Mouse (Mus musculus): ENCODE results near the gene Tdrd1. TPM values are rescaled to one million over a fixed set of nuclear protein-coding genes. Genes with fewer than 3 reads are reported as not detected.

Gene Tdrd1
- total and polyA plus RNA-seq, 3 experiments = not detected

- peak; percentile 75 for TF ChIP-seq SIN3A (IDR thresholded peaks at IDR 0.05; ENCODE audit: low read length)
- TF ChIP-seq ZC3H11A (IDR thresholded peaks at IDR 0.05; ENCODE audit: low read depth, low read length) = no peak
- TF ChIP-seq MYB (IDR thresholded peaks at IDR 0.05; ENCODE audit: low read depth, low read length) = no peak
- TF ChIP-seq USF1 (IDR thresholded peaks at IDR 0.05; ENCODE audit: low read depth, low read length) = no peak
- 0 out of 2 replicates have a peak, but pooled peaks have one; percentile 15 for TF ChIP-seq ZMIZ1 (IDR thresholded peaks at IDR 0.05; ENCODE audit: low read depth, low read length)
- TF ChIP-seq KAT2A (conservative IDR thresholded peaks at IDR 0.05; ENCODE audit: low read depth, low read length) = no peak
- TF ChIP-seq GATA1 (IDR thresholded peaks at IDR 0.05; ENCODE audit: low read depth, low read length) = peak; percentile 47
- TF ChIP-seq ETS1 (IDR thresholded peaks at IDR 0.05; ENCODE audit: low read depth, low read length) = peak; percentile 83
- TF ChIP-seq EP300 (IDR thresholded peaks at IDR 0.05; ENCODE audit: low read depth in 1 of 2, low read length in 2 of 2) = peak; percentile 72 to 91; a peak in 3 of 4 replicates
- TF ChIP-seq ELF1 (IDR thresholded peaks at IDR 0.05; ENCODE audit: low read depth, low read length) = peak; percentile 66
- TF ChIP-seq JUND (IDR thresholded peaks at IDR 0.05; ENCODE audit: low read depth, low read length) = no peak
- no peak for TF ChIP-seq ZKSCAN1 (IDR thresholded peaks at IDR 0.05; ENCODE audit: low read depth, low read length)
- peak; percentile 58 for TF ChIP-seq TCF12 (IDR thresholded peaks at IDR 0.05; ENCODE audit: low read depth, low read length)
- peak; percentile 62 for TF ChIP-seq NRF1 (IDR thresholded peaks at IDR 0.05; ENCODE audit: insufficient read depth, low read depth, low read length, poor library complexity, severe bottlenecking)
- no peak for TF ChIP-seq RAD21 (IDR thresholded peaks at IDR 0.05; ENCODE audit: low read depth, low read length)
These were observed 28.6 kb upstream of the Tdrd1 start (continued) for GRCm38 (mm10) chr19:56797376-56797775.

GRCm38 (mm10) chr19:56800226-56800625 lies 25.8 kb upstream of the Tdrd1 start:
- peak overlapping the region; percentile 39 to 45; a peak in 3 of 4 replicates for H3K4me3 ChIP-seq (ENCODE audit: control insufficient read depth in 1 of 2, insufficient read depth in 1 of 2, low read depth in 2 of 2, low read length in 2 of 2)
- no peaks in the 10 kb centered on the region; the same call in 1 of the 2 replicates for H3K79me2 ChIP-seq (ENCODE audit: control insufficient read depth, insufficient read depth, low read length, poor library complexity)
- peak overlapping the region; percentile 96 for H3K27ac ChIP-seq (ENCODE audit: control insufficient read depth, low read depth, low read length)
- no peaks in the 10 kb centered on the region for H3K9me3 ChIP-seq (replicated peaks; ENCODE audit: insufficient read depth, low read length)
- no peaks in the 10 kb centered on the region for H3K27me3 ChIP-seq (ENCODE audit: control insufficient read depth in 1 of 2, insufficient read depth in 2 of 2, low read length in 2 of 2)
- peak overlapping the region; percentile 27 for H3K9ac ChIP-seq (ENCODE audit: control insufficient read depth, low read depth, low read length, poor library complexity, severe bottlenecking)
- peak; percentile 90 for DNase-seq (ENCODE audit: low read depth, low spot score)
- peaks cover 32 to 49% of the 10 kb centered on the region in 2 experiments for H3K4me1 ChIP-seq (ENCODE audit: control insufficient read depth in 1 of 2, insufficient read depth in 2 of 2, low read length in 2 of 2)
- peaks cover 20 to 49% of the 10 kb centered on the region in 2 experiments for H3K36me3 ChIP-seq (ENCODE audit: control insufficient read depth in 1 of 2, insufficient read depth in 2 of 2, low read length in 2 of 2)
- TF ChIP-seq MAZ (IDR thresholded peaks at IDR 0.05; ENCODE audit: low read depth, low read length) (no peak), TAL1 (IDR thresholded peaks at IDR 0.05; ENCODE audit: low read length) (peak; percentile 99), ETS1 (IDR thresholded peaks at IDR 0.05; ENCODE audit: low read depth, low read length) (peak; percentile 99), BHLHE40 (IDR thresholded peaks at IDR 0.05; ENCODE audit: borderline replicate concordance, low read depth, low read length) (peak; percentile 100), MXI1 (IDR thresholded peaks at IDR 0.05; ENCODE audit: low read depth, low read length) (peak; percentile 98), MAX (IDR thresholded peaks at IDR 0.05; ENCODE audit: low read length) (peak; percentile 92), NRF1 (IDR thresholded peaks at IDR 0.05; ENCODE audit: insufficient read depth, low read depth, low read length, poor library complexity, severe bottlenecking) (no peak), ZC3H11A (IDR thresholded peaks at IDR 0.05; ENCODE audit: low read depth, low read length) (no peak), SIN3A (IDR thresholded peaks at IDR 0.05; ENCODE audit: low read length) (peak; percentile 97), CHD1 (IDR thresholded peaks at IDR 0.05; ENCODE audit: low read depth, low read length) (no peak; the same call in 1 of the 2 replicates), RCOR1 (IDR thresholded peaks at IDR 0.05; ENCODE audit: low read depth, low read length) (peak; percentile 89), MEF2A (IDR thresholded peaks at IDR 0.05; ENCODE audit: extremely low read depth, insufficient replicate concordance, low read depth, low read length, poor library complexity, severe bottlenecking) (no peak; the same call in 1 of the 2 replicates), RAD21 (IDR thresholded peaks at IDR 0.05; ENCODE audit: low read depth, low read length) (no peak), GATA1 (IDR thresholded peaks at IDR 0.05; ENCODE audit: low read depth, low read length) (peak; percentile 95), CTCF (IDR thresholded peaks at IDR 0.05 in 2 of 3, conservative IDR thresholded peaks at IDR 0.05 in 1 of 3; ENCODE audit: control insufficient read depth in 1 of 3, insufficient read depth in 1 of 3, low read depth in 2 of 3, low read length in 3 of 3, poor library complexity in 1 of 3, severe bottlenecking in 1 of 3) (no peak), ELF1 (IDR thresholded peaks at IDR 0.05; ENCODE audit: low read depth, low read length) (peak; percentile 44; the same call in 1 of the 2 replicates), EP300 (IDR thresholded peaks at IDR 0.05; ENCODE audit: low read depth in 1 of 2, low read length in 2 of 2) (peak; percentile 96 to 98), USF1 (IDR thresholded peaks at IDR 0.05; ENCODE audit: low read depth, low read length) (peak; percentile 86), ZMIZ1 (IDR thresholded peaks at IDR 0.05; ENCODE audit: low read depth, low read length) (peak; percentile 81; the same call in 1 of the 2 replicates), MAFK (IDR thresholded peaks at IDR 0.05; ENCODE audit: borderline replicate concordance, low read depth, low read length) (peak; percentile 78; the same call in 1 of the 2 replicates), JUND (IDR thresholded peaks at IDR 0.05; ENCODE audit: low read depth, low read length) (no peak), E2F4 (IDR thresholded peaks at IDR 0.05; ENCODE audit: borderline replicate concordance, low read depth, low read length) (no peak), TCF12 (IDR thresholded peaks at IDR 0.05; ENCODE audit: low read depth, low read length) (peak; percentile 98), MYB (IDR thresholded peaks at IDR 0.05; ENCODE audit: low read depth, low read length) (peak; percentile 95), CHD2 (IDR thresholded peaks at IDR 0.05; ENCODE audit: low read length) (no peak), SMC3 (IDR thresholded peaks at IDR 0.05; ENCODE audit: low read depth, low read length) (no peak; the same call in 1 of the 2 replicates), KAT2A (conservative IDR thresholded peaks at IDR 0.05; ENCODE audit: low read depth, low read length) (no peak), MYC (IDR thresholded peaks at IDR 0.05; ENCODE audit: low read depth, low read length) (peak; percentile 96), UBTF (IDR thresholded peaks at IDR 0.05; ENCODE audit: borderline replicate concordance, insufficient read depth, low read depth, low read length) (no peak), NELFE (IDR thresholded peaks at IDR 0.05; ENCODE audit: low read depth, low read length) (no peak), ZKSCAN1 (IDR thresholded peaks at IDR 0.05; ENCODE audit: low read depth, low read length) (no peak)

All from MEL (cell line).